Mouse (Mus musculus) adipose tissue, adult 10 weeks (tissue): ENCODE data around the gene Gm1043. TPM values are rescaled to one million over a fixed set of nuclear protein-coding genes. Genes with fewer than 3 reads are reported as not detected.

Source experiments
- polyA plus RNA-seq: library from polyadenylated mRNA; stranded (reverse); fragments of 350-450 nt; fragmentation: Illumina TruSeq; extraction: RNeasy Lipid Tissue Mini Kit (QIAGEN cat#74804); gene quantifications from one replicate; pipeline ENCODE4 v1.2.3, GENCODE M21; 2014; ENCODE audit warnings: low read depth, low replicate concordance

The Gm1043 gene
- polyA plus RNA-seq: 0.62 TPM

GRCm38 (mm10) chr5:37085241-37085640 is at the start of gene Gm1043:
Gm1043 (plus strand) TSS chr5:37085370.

GRCm38 (mm10) chr5:37241651-37242151 is 156.5 kb downstream of the Gm1043 start, which contains the start of gene Crmp1:
Crmp1 (plus strand) TSS chr5:37241940.

Other genes with a start within 250 kb of the Gm1043 start
- gene Ppp2r2c, start 216.9 kb upstream of the Gm1043 start, polyA plus RNA-seq: 1.8 TPM
- gene Wfs1, start 96.2 kb upstream of the Gm1043 start, polyA plus RNA-seq: 29.7 TPM
- 0.36 TPM for gene Crmp1, start 156.6 kb downstream of the Gm1043 start, polyA plus RNA-seq